Mouse (Mus musculus) thymus, adult 2 months (tissue): ENCODE results near the gene Sh3pxd2a.

Source experiments
- CTCF ChIP-seq: fragments of 200-500 bp; IDR thresholded peaks from 2 replicates; pipeline ENCODE4 v1.5.1; 2012; ENCODE audit warnings: mild to moderate bottlenecking, control low read depth, low read length, moderate library complexity, borderline replicate concordance; ENCODE audit not compliant: control insufficient read depth, poor library complexity, insufficient read depth; ENCODE audit errors: extremely low read depth
- POLR2A ChIP-seq: fragments of 200-500 bp; IDR thresholded peaks from 2 replicates; pipeline ENCODE4 v1.6.1; 2012; ENCODE audit warnings: mild to moderate bottlenecking, low read length, control low read depth, moderate library complexity; ENCODE audit not compliant: control insufficient read depth, poor library complexity, insufficient read depth; ENCODE audit errors: extremely low read depth

DNA sequence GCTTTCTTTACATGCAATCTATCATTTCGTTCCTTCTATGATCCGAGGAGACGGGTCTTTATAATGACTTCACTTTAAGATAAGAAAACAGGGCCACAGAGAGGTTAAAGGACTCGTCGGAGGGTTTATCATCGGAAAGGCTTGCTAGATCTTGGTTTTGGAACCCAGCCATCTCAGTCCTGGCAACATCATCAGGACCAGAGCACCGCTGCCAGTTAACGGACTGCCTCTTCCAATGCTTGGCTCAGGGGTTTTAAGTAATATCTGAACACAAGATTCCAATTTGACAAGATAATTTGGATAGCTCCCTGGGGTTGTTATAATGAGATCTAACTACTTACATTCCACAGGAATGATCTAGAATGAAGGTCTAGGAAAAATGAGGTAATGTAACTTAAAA, 45.0 kb downstream of the Sh3pxd2a start:
- TF ChIP-seq CTCF (no peak), POLR2A (no peak)
